Mouse (Mus musculus): ENCODE results near the gene Th.

Th gene

DNA sequence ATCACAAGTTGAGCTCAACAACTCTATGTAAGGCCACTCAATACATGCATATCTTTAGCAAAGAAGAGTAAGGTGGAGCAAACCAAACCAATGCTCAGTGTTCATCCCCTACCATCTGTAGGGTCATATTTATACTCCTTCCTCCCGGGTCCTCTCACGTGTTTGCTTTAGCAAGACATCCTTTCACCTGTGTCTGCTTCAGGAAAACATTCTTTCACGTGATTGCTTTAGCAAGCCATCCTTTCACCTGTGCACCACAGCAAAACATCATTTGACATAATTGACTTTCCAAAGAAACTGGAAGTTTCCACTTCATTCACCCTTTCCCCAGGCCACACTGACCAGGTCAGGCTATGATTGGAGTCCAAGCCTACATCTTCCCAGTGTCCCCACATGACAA lies at the start of gene Th:
Gene Th, minus strand, starts transcription at position 101 of the 400 bp plus-strand sequence.
- DNase-seq: no peak

DNA sequence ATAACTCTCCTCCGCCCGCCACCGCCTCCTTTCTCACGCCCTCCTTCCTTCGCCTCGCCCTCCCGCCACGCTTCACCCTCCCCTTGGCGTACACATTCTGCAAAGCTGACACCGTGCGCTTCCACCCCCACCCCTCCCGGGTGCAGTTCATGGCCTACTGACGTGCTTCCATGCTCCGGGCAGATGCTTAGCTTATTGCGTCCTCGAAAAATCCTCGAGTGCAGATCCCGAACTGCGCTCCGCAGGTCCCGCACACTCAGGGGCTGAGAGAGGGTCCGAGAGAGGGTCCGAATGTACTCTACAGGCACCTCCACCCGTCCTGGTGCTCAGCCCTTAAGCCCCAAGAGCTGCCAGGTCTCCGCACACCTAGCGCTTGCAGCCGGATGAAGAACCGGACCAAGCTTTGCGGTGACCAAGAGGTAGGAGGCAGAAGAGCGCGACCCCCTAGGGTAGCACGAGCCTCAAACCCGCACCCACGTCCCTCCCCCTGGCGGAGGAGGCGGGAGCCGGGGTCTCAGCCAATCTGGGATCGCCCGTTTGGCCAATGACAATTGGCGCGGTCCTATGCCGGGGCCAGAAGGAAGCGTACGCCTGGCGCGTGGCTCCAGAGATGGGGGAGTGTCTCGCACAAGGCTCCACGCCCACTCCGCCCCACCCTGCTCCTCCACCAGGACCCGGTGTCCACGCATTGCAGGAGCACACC lies 38.0 kb upstream of the Th start, which contains the start of gene Ascl2:
Gene Ascl2, minus strand, starts transcription at position 456 of the 703 bp plus-strand sequence.
- DNase-seq: peak; percentile 4

DNA sequence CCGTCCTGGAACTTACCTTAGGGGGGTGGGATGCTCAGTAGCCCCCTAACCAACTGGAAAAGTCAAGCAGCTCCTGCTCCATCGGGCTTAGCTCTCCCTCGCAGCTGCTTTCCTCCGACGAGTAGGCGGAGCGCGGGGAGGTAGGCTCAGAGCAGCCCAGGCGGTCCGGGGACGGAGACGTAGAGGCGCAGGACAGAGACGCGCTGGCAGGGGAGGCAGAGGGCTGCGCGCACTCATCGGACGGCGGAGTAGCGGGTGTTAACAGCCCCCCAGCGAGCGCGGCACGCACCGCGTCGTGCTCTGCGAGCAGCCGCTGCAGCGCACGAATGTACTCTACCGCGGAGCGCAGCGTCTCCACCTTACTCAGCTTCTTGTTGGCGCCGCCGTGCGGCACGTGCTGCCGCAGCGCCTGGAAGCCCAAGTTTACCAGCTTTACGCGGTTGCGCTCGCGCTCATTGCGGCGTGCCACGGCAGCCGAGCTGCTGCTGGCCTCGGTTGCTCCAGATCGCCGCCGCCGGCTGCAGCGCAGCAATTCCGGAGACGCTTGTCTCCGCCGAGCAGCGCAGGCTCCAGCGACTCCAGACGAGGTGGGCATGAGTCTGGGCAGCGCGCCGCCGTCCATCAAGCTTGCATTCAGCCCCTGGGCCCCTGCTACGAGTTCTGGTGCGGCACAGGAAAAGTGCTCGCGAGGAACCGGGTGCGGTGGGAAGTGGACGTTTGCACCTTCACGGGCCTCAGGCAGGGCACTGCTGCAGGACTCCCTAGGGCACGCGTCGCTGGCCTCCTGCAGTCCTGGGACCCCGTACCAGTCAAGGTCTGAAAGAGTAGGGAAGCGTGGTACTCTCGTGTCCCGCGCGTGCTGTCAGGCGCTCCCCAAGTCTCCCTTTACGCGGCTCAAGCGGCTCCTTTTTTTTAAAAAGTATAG lies 37.2 kb upstream of the Th start:
- DNase-seq: peak; percentile 55

DNA sequence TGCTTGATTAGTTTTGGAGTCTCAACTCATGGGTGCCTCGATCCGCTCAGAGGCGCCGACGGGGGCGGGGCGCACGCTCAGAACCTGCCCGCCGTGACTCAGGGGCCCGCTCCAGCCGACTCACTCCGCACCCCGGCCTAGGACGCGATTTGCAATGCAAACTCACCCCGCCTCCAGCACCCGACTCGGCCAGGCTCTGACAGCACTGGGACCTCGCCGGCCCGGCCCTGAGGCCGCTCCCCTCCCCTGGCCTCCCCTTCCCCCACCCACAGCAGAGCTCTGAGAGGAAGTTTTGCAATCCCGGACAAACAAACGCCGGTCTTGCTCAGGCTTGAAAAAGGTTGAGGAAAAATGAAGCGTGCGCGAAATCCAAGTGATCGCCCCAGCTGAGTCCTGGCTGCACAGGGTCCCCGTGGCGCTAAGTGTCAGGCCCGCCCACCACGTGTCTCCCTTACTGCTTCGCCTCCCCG lies 36.5 kb upstream of the Th start:
- peak; percentile 54 for DNase-seq

DNA sequence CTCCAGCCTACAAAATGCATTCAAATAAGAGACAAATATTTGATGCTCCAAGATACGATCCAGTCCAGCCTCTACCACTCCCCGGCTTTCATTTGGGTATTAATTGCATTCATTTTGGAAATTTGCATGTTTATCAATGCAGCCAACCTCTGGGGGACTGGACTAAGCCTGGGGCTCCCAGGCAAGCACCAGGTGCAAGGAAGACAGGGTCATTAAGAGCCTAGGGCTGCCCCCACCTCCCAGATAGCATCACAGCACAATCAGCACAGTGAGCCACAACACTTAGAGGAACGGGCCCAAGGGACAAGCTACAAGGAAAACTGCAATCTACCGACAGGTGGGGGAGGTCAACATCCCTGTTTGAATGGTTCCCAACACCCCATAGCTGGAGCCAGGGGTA lies 28.8 kb upstream of the Th start:
- DNase-seq: no peak

DNA sequence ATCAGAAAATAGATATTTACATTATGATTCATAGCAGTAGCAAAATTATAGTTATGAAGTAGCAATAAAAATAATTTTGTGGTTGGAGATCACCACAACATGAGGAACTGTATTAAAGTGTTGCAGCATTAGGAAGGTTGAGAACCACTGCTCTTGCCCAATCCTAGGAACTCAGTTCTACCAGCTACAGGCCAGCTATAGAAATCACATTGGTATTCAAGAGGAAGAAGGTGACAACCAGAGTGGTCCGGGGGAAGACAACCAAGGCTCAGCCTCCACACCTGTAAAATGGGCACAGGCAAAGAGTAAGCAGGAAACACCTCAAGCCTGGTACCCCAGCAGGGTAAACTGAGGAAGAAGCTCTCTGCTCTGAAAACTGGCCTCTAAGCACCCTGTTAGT lies 27.9 kb upstream of the Th start:
- no peak for DNase-seq

DNA sequence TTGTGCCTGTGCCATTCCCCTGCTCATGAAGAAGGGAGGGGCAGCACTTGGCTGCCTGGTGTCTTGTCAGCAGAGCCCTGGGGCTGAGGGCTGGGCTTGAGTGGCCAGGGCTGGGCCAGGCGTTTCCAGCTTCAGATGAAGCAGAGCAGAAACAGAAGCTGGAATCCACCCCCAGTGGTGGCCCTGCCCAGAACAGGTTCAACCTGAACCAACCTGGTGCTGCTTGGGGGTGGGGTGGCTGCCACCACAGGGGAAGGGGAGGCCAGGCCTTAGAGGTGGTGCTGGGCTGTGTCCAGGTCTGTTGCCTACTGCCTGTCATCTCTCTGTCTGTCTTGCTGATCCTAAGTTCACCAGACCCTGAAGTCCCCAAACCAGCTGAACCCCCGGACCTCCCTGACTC lies 25.1 kb upstream of the Th start:
- DNase-seq: no peak

DNA sequence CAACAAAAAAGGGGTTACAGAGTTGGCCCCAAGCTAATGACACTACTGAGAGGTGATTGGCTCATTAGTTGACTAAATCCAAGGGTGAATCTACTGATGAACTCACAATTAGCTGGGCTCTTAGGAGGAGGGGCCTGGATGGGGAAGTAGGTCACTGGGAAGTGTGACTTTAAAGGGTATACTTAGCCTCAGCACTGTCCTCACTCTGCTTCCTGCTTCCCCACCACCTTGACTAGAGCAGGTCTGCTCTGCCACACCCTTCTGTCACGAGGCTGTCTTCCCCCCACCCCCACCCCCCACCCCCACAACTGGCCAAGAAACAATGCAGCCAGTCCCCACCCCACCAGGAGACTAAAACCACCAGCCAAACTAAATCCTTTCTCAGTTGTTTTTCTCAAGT lies 18.6 kb upstream of the Th start:
- DNase-seq: no peak

DNA sequence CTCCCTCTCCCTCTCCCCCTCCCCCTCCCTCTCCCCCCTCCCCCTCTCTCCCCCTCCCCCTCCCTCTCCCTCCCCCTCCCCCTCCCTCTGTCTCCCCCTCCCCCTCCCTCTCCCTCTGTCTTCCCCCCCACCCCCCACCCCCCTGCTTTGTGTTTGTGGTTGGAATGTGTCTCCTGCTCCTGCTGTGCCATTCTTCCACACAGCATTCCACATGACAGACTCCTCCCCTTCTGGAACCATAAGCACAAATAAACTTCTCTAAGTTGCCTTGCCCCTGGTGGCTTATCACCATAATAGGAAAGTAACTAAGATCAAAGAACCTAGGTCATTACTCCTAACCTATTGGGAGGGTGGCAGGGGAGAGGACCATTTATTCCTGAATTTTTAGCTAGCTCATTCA lies 6.7 kb upstream of the Th start:
- DNase-seq: no peak

DNA sequence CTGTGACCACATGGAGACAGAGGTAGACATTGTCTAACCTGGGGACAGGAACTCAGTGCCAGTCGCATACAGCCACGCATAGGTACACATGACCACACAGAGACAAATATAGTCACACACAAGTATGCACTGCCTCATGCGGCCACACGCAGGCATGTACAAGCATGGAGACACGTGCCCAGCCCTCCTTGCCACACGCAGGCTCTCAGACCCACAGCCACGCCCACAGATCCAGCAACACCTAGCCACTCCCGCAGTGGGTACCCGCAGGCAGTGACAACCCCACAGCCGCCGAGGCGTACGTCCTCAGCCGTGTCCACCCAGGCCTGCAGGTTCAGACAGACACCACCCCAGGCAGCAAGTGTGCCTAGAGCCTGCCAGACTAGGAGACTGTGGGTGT lies 4.8 kb upstream of the Th start:
- no peak for DNase-seq

DNA sequence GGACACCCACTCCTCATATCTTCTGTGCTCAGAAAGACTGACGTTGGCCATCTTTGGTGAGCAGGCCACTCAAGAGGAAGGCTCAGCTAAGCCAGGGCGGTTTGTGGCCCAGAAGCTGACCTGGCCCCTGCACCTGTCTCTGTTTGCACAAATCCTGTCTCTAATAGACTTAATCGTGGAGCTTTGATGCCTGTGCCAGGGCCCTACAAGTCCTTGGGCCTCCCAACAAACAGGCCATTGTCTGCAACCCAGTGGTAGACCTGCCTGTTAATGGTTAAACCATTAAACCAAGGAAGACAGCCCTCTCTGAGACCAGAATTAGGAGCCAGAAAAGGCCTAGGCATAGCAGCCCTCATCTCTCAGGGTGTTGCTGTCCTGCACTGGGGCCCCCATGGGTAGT lies 1.5 kb upstream of the Th start:
- no peak for DNase-seq

DNA sequence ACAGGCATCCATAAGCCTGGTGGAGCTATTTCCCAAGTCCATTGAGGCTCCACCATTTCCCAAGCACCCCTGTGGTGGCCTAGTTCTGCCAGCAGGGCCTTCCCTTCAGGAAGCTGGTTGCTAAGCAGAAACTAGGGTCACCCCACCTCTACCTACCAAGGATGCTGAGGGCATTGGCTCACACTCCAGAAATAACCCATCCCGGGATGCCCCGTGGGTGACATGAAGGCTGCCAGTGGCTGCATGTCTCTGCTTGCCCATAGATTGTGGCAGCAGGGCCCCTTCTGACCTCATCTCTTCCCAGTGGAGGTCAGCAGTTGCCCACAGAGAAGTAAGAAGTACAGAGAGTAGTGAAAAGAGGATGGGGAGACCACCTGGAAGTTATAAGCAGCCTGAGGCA lies 1.4 kb downstream of the Th start:
- no peak for DNase-seq

DNA sequence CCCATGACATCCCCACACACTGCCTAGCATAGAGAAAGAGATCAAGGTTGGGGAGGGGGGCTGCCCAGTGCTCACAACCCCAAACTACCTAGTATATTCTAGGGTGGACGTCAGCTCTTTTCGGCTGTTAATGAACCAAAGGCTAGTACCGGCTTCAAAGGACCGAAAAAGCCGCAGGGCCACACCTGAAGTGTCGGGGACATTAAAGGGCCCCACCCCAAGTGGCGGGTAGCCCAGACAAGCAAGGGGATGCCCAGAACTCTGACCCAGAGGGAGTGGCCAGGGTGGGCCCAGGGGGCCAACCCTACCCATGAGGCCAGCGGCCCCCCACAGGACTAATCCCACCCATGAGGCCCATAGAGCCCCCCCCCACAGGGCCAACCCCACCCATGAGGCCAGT lies 3.6 kb downstream of the Th start:
- no peak for DNase-seq

DNA sequence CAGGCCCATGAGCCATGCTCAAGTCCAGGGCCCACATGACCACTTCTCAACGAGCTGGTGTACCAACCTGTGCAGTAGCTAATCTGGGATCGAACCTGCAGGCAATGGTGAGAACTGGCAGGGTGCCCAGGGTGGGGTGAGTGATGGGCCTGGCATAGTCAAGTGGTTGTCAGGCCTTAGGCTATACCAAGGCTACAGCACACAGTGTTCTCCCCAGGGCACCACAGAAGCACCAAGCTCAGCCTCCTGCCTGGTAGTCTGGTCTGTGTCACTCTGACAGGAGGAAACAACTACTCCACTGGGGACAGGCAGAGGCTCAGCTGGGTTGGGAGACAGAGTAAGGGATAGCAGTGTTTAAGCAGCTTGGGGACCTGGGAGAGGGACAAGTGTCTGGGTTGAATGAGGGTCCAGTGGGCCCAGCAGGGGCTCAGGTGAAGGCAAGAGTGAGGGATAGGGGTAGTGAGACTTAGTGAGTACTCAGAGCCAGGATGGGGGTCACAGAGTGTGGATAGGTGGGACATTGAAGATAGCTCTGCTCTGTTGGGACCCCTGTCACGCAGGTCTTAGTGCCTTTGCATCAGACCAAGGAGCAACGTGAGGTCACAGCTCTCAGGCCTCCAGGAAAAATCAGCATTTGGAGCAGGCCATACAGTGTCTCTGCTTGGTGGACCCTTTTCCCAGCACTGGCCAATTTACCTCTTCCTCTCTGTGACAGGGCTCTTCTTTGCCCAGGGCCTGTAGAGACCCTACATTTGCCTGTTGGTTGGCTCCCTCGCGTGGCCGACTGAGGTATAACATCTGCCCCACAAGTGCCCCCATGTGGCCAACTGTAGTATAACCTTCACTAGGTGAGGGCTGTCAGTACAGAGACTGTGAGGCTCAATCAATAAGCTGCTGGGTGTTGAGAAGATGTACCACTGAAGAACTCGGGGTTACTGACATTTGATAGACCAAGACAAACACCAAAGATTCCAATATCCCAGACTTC lies 12.0 kb downstream of the Th start:
- peak; percentile 81 for DNase-seq

DNA sequence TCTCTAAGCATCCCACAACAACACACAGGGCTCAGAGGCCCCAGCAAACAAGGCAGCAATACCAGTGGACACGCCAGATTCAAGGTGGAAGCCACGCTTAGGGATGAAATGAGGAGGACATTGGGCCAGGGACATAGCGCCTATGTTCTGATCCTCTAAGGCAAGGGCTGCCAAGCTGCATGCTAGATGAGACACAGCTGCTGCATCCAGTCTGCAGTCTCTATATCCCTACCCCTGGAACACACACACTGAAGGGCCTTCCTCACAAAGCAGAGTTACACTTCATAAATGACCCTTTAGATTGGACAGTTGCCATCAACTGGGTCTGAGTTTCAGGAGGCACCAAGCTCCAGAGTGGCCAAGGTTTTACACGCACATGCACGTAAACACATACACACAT lies 13.3 kb downstream of the Th start:
- DNase-seq: no peak

DNA sequence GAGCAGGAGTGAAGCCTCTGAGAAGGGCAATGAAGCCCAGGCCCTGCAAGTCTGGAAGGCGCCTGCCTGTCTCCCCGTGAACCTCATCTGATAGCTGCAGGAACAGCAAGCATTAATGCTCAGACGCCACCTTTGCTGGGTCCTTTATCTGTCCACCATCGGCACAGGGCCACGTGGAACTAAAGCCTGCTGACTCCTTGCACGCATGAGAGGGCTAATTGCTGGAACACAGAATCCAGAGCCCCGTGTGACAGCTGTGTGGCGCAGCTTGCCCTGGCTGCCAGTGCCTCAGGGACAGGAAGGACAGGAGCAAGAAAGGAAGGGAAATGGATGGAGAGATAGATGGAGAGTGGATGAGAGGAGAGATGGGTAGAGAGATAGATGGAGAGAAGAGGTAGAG lies 14.8 kb downstream of the Th start:
- DNase-seq: no peak

DNA sequence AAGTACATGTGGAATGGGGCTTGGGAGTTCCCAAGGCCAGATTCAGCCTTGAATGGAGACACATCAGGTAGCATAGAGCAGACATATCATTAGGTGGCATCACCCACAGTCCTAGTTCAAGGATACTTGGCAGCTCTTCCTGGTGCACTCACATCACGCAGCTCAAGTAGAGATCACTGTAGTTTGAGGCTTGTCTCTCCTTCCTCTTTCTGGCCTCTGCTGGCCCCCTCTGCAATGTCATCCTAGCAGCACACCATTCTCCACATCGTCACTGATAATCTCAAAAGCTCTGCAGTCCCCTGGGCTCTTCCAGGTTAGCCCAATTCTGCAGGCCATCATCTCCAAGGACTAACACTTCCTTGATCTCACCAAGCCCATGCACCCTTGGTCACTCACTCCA lies 19.2 kb downstream of the Th start:
- DNase-seq: no peak

DNA sequence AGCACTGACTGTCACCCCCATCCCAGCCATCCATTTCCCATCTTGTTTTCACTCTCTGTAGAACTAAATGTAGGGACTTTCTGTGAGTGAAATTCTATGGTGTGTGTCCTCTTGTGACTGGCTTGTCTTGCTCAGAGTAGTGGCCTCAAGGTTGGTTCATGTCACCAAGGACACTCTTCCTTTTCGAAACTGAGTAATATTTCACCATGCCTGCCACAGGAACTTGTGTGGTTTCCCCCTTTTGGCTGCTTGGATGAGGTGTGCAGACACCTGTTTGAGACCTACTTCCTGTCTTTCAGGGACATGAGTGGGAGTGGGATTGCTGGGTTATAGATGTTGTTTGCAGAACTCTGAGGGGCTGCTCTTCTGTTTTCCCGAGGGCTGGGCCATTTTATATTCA lies 20.8 kb downstream of the Th start:
- no peak for DNase-seq

DNA sequence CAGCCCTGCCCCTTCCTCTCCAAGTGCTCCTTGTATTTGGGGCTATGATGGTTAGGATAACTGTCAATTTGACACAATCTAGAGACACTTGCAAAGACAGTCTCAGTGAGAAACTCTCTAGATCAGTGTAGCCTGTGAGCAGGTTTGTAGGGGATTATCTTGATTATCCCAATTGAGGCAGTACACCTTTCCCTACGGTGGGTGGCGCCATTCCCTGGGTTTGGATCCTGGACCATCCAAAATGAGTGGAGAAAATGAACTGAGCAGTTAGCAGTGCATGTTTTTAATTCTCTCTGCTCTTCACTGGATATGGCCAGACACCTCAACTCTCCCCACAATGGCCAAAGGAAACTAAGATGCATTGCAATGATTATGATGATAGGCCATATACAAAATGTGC lies 21.3 kb downstream of the Th start:
- no peak for DNase-seq

DNA sequence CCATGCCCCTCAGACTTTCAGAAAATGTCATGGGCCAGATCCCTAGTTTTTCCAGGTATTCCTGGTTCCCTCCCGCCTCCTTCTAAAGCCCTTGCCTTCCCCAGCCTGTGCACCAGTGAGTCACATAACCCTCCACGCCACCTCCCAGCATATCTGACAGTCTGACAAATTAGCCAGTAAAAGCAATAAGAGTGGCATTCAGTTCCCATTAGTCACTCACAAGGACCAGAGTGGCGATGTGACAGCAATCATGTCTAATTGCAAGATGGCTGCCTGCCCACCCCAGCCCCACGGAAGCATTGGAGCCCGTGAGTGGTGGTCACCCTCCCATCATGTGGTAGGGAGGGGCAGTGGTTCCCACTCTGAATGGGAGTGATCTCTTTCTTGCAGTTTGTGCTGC lies 25.3 kb downstream of the Th start:
- DNase-seq: no peak

DNA sequence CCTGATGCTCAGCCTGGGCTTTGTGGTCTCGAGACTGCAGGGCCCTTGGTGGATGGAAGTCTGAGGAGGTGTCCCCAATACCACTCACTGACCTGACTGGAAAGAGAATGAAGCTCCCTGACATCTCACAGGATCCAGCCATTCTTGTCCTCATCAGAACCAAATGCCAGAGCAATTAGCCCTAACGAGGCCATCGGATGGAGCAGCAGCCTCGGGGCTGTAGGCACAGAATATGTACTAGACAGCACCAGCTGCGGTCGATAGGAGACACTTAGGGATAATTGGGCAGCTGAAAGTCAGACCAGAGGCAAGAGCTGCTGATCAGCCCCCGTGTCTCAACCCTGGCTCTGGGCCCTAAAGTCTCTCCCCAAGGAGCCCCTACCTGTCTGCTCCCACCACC lies 26.6 kb downstream of the Th start:
- DNase-seq: no peak

DNA sequence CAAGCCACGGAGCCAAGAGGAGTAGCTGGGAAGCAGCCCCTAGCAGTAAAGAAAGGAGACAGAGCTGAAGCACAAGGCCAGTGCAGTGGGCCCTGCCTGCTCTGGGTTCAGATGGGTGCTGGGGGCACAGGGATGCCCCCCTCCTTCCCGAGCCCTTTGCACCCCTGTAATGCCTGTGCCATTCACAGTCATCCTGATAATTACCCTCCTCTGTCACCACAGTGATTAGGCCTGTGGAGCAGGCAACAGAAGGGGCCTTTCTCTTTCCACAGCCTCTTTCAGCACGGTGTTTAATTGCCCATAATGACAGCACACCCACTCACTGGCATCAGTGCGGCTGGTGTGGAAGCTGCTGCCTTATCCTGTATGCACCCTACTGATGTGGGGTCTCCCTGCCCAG lies 28.0 kb downstream of the Th start:
- no peak for DNase-seq

DNA sequence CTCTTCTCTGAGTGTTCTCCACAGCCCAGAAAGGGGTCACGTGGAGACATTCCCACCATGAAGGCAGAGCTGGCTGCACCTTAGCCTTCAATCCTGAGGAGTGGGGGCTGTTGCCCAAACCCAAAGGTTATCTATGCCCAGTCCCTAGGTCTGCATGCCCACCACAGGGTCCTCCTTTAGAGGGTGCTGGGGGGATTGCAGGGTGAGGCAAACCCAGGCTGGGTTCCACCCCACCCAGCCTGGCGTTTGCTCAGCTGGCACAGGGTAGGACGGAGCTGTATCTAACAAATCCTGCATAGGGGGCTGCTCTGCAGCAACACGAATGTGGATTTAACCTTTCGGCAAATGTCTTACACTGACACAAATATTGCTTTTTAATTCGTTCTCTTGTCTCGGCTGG lies 29.2 kb downstream of the Th start:
- DNase-seq: no peak

Data from lung, postnatal 36 days (tissue).